Mouse (Mus musculus) cerebellum, adult 11 months (tissue): ENCODE data around the gene Mak.
"Not testable (repeated sequence)": the region's sequence is repeated elsewhere in the genome, so short reads cannot be mapped to it uniquely, and the experiment has no call there.

Experiments used
- DNase-seq: peaks from one replicate; pipeline ENCODE4 v3.0.0; 2022

Gene Mak

DNA sequence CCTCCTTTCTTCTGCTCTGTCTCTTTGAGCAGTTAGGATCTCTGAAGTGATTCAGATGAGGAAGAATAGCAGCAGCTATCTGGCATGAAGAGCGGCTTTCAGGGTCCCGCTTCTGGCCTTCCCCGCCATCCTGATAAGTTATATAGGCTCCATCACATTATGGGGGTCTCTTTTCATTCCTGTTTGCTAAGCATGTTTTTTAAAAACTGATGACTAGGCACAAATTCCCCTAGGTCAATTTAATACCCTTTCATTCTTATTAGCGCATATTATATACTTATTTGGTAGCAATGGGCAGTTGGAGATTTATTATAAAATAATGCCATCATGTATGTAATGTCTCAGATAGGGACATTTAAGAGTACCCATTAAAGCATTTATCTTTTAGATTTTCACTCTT lies 11.9 kb downstream of the Mak start:
- no peak for DNase-seq

DNA sequence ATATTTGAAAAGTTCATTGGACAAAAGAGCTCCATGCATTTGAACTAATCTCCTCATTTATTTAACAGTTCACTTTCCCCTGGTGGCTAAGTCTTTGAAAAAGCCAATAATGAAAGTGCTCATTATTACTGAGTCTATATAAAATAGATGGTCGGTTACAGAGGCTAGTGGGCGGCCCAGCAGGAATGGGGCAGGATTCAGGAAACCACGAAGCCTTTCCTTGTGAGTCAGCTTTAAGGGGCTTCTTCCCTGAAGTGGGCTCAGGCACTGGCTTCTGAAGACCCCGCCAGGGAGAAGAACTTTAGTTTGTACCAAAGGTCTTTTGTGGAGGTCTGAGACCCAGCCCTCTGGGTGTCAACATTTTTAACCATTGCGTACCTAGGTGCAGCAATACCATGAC lies 27.5 kb downstream of the Mak start:
- no peak for DNase-seq

DNA sequence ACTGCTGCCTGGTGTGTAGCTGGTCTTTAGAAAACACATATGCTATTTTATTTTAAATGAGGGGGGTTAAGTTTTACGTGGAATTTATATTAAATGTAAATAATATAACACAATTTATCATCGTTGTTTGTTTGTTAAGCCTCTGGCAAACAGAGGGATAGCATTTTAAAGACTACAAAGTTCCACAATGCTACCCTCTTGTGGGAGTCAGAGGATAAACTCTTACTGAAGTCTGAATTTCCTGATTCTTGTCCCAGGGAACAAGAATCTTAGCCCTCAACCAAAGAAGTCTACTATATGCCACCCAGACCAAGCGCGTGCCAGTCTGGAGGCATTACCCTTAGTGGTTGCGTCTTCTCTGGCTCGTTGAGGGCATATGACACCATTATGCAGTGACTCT lies 32.2 kb downstream of the Mak start:
- no peak for DNase-seq

DNA sequence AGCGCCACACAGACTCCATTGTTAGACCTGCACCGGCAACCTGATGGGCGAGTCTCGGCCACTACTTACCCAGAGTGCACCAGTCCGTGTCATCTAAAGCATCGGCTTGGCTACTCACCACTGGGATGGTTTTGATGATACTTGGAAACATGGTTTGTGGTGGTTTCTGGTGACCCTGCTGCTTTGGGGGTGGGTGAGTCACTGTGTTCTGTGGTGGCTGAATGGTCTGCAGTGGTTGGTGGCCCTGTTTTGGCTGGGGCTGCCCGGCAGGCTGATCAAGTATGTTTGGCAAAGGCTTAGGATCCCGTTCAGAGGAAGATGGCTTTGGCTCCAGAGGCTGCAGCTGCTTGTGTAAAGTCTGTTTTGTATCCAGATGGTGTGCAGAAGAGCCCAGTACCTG lies 33.6 kb downstream of the Mak start:
- no peak for DNase-seq

DNA sequence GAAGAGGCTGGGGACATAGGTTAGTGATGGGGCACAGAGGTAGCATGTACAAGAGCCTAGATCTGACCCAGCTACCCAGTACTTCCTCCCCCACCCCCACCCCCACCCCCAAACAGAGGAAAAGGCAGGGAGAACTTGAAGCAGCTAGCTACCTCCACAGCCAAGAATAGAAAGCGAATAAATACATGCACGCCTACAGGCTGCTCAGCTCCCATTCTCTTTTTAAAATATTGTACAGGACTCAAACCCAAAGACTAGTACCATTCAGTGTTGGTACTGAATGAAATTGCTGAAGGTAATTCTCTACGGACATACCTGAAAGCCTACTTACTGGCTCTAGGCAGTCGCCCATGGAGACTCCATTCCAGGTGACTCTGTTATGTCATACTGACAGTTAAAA lies 37.0 kb downstream of the Mak start:
- DNase-seq, result no peak

DNA sequence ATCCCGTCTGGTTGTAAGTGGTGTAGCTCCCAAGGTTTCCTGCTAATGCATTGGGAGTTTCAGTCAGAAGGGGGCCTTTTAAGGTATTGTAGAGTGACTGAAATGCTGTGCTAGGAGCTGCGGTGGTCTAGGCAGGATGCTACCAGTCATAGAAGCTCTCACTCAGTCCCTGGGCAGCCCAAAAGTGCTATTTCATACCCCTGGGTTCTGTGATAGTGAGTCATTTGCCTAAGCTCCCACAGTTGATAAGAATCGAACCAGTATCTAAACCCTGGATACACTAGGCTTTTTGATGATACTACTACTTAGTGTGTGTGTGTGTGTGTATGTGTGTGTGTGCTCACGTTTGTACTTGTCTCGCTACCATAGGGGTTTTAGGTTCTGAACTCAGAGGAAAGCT lies 49.4 kb downstream of the Mak start:
- no peak for DNase-seq

DNA sequence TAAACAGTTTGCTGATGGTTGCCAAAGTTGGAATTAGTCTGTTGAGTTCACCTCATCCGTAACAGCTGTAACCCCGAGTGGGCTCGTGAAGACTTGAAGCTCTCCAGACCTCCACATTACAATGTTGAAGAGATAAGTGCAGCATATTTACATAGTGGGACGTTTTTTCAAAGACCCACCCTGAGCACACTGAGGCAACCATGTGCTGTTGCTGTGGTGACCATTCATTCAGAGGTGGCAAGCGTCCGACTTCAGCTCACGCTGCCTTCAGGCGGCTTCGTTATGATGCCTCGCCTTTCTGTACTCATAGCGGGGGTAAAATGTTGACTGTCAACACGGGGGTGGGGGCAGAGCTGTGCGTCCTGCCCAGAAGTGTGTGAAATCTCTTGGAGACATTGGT lies 57.4 kb downstream of the Mak start:
- no peak for DNase-seq

DNA sequence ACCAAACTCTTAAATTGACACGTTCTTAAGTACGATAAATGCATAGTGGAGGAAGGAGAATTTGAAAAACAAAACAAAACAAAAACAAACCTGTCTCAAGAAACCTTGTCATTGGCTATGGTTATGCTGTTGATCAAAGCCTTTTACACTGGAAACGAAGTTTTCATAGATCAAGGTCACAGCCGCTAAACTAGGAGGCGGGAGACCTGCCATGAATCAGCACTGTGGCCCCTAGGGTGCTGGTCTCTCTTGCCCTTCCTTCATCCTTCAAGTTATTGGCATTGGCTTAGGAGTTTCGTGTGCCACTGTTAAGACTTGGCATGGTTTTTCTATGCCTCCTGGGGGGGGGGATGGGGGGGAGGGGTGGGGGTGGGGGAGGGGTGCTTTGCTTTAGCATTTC lies 57.9 kb downstream of the Mak start:
- no peak for DNase-seq

DNA sequence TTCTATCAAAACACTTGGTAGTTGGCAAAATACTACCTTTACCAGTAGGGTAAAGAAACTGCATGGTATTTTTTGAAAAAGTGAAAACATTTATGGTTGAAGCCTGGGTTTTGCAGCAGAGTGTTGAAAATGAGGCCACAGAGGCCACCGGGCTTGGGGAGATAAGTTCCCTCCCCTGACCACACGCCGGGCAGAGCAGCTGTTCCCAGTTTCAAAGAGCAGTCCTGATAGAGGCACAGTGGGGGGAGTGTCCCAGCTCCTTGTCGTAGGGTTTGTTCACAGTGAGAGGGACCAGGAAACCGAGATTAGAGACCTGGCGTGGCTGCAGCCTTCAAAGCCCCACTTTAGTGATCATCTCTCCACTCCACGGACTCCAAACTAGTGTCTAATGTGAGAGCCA lies 59.0 kb downstream of the Mak start:
- no peak for DNase-seq

DNA sequence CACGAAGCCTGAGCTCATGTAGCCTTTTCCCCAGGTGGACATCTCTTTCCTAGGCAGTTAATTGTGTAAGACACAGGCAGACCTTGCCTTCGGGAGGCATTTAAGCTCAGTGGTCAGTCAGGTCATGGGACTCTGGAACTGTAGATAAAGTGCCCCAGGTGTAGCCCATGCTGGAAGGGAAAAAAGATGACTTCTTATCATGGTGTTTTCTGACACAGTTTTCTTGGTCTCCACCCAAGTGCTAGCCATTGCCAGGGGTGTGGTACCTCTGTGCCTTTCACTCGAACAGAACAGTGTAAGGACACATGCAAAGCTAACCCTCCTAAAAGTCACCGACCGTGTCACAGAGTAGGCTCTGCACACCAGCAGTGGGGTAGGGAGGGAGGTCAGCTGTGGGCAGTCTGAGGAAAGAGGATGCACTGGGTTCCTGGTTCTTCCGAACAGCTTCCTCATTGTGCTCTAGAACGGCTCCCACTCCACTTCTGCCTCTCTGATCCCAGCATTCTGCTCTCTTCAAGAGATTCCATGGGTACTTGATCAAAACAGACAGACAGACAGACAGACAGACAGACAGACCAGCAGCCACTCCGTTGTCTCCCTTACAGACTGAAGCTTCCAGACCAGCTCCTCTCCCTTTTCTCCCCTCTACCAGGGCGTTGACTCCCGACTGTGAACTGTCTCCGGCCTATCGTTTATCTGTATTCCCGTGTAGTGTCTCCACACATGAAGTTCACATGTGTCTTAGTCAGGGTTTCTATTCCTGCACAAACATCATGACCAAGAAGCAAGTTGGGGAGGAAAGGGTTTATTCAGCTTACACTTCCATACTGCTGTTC lies 60.5 kb downstream of the Mak start:
- DNase-seq, result no peak

DNA sequence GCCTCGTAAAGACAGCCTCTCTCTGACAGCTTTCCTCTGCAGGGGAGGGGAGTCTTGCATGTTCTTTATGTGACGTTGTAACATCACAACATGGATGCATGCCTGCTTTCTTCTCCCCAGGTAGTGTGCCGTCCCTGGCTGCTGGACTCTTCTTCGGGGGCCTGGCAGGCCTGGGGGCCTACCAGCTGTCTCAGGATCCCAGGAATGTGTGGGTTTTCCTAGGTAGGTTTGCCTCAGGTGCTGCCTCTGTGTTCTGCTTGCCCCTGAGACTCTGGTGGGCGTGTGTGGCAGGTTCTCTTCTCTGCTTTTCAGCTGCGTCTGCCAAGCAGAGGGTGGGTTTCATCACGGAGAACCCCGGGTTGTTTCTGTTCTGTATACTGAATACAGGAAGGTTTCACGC lies 61.3 kb downstream of the Mak start:
- DNase-seq, result no peak

DNA sequence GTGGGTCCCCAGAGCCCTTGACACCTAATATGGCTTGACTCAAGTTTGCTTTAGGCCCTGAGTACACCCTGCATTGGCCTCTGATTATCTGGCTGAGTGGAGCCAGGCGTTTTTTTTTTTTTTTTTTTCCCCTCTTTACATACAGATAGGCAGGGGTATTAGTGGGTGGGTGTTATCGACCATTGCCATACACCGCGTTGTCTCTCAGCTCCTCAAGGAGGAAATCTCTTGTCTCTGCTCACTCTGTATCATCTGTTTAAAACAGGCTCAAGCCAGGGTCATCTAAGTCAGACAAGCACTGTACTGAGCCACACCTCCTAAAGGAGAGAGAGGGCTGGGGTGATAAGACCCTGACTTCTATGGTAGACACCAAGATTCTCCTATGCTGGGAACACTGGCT lies 61.7 kb downstream of the Mak start:
- DNase-seq, result no peak

DNA sequence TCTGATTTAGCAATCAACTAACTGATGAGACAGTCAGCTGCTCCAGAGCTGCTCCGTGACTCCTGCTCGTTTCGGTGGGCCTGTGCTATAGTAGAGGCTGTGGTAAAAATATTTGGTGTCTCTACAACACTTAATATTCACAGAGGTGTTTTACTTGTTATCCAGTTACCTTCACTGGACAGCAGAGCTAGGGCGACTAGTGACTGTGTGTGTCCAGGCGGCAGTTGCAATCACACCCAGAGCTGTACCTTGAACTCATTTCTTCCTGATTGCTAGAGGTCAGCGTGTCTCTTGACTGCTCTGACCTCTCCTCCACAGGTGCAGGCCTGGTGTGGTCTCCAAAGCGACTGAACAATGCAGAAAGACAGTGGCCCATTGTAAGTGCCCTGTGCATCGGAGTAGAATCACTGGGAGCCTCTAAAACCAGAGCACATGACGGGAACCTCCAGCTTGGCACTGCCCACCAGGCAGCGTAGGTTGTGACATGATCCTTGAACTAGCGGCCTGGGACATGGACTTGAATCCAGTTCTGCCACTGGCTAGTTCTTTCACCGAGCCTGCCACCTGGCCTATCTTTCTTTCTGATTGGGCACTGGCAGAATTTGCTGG lies 62.6 kb downstream of the Mak start:
- no peak for DNase-seq

DNA sequence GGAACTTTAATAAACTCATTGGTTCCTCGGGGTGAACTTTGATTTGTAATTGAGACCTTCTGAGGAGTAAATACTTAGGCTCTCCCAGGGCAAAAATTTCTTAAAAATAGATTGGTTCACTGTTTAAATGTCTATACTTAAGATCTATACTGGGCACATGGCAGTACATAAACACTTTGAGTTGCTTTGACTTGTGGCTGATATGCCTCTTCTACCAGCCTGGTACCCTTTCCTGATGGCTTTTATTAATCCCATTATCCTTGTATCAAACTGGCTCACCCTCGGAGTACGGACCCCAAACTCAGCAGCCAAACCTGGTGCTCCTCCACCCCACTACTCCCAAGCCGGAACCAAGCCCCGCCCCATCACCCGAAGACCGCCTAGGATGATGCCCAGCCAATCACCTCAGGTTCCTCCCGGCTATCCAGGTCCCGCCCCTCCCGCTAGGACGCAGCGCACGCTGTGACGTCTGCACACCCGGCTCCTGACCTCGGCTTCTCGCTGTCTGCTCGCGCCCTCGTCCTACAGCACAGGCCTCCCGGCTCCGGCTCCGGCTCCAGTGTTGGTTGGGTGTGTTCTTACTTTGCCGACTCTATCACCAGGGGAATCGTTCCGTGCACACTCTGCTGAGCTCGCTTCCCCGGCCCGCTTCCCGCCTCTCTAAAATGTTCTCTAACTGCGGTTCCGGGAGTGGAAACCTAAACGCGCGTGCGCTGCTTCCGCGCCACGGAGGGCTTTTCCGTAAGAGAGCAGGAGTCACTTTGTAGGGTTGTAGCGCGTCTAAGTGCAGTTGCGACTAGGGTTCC lies 63.5 kb downstream of the Mak start, which contains the start of gene Tmem14c:
Gene Tmem14c, plus strand, starts transcription at position 464 of the 806 bp plus-strand sequence.
- peak; percentile 91 for DNase-seq

DNA sequence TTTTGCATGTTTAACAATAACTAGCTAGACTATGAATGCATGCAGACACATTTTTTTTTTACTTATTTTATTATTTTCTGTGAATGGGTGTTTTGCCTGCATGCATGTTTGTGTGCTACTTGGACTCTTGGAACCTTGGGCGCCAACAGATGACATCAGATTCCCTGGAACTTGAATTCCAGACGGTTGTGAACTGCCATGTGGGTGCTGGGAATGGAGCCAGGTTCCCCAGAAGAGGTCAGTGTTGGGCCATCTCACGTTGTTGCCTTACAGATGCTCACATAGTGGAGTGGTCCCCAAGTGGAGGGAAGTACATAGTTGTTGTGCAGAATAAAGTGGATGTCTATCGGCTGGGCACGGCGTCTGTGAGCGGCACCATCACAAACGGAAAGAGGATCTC lies 70.6 kb downstream of the Mak start:
- DNase-seq, result no peak

DNA sequence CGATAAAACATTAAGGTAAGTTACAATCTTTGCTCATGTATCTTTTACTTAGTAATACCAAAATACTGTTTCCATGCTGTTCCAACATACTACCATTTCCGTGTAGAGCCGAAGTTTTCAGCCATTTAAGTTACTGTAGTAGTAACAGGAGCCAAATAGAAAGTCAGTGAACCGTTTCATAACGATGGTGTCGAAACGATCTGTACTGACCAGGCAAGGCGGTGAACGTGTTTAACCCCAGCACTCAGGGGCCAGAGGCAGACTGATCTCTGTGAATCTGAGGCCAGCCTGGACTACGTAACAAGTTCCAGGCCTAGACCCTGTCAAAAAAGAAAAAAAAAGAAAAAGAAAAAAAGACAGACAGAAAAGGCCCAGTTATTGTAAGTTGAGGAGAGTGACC lies 71.2 kb downstream of the Mak start:
- no peak for DNase-seq

DNA sequence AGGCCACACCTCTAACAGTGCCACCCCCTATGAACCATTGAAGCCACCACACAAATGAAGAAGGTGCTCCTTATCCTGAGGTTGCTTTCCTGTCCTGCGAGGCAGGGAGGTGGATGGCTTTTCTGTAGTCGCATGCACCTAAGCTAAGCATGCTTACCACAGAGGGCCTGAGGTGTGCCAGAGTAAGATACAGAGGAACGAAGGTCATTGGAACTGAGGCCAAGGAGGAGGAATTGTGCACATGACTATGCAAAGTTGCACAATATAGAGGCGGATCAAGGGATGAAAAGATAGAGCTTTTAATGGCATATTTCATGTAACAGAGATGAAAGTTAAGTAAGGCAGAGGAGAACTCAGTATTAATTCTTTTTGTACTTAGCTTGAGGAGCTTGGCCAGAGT lies 73.3 kb downstream of the Mak start:
- DNase-seq, result no peak

DNA sequence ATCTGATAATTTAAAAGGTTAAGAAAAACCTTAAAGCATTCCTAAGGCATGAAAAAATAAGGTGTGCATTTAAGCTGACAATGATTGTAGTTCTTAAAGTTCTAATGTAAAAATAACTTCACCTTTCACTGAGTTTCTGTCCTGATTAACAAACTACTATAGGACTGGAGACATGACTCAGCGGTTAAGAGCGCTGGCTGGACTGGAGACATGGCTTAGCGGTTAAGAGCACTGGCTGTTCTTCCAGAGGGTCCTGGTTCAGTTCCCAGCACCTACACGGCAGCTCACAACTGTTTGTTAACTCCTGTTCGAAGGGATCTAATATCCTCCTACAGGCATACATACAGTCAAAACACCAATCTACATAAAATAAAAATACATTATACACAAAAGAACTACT lies 77.5 kb downstream of the Mak start:
- DNase-seq, result no peak

DNA sequence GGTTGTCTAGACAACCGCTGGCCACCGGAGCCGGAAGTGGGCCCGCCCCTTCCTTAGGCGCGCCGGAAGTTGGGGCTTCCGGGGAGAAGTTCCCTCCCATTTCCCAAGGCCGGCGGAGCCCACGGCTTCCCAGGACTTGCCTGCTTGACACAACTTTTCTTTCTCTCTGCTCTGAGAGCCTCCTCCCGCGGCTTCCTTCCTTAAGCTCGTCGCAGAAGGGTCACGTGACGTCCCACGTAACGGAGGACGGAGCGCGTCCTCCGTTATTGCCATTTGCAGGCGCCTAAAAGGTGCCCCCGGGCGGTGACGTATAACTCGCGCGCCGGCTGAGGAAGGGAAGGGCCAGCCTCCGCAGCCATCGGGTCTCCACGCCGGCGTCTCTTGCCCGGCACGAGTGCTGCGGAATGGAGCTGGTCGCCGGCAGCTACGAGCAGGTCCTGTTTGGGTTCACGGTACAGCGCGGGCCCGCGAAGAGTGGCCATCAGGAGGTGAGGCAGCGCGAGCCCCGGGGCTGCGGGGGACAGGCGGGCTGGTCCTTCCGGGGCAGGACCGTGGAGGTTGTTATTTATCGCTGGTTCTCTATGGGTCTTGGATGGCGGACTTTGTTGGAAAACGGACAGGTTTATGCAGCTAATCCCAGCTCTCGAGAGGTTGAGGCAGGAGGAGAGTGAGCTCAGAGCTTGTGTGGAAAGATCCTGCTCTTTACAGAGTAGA lies 78.4 kb downstream of the Mak start, which contains the start of gene Pak1ip1:
Gene Pak1ip1, plus strand, starts transcription at position 98 of the 714 bp plus-strand sequence.
- peak; percentile 89 for DNase-seq

DNA sequence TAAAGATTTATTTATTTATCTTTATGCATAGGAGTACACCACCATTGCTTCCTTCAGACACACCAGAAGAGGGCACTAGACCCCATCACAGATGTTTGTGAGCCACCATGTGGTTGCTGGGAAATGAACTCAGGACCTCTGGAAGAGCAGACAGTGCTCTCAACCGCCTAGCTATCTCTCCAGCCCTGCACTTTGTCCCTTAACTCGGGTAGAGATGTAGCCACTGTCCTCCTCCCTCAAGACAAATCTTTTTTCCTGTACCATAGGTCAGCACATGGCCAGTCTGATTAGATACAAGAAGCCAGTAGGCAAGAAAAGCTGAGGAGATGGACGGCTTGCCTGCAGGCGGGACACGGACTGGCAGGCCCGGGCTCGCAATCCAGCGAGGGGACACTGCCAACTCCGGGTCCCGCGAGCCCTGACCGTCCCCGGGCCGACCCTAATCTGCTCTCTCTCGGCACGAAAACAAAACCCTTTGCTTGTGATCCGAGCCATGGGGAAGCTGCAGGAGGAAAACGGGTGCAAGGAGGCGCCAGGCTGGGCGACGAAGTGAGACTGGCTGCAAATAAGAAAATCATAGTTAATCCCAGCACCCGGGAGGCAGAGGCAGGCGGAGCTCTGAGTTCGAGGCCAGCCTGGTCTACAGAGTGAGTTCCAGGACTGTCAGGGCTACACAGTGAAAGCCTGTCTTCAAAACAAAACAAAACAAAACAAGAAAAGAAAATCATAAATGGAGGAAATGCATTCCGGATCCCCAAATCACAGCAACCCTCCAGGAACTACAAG lies 79.2 kb downstream of the Mak start:
- DNase-seq, result peak; percentile 23

DNA sequence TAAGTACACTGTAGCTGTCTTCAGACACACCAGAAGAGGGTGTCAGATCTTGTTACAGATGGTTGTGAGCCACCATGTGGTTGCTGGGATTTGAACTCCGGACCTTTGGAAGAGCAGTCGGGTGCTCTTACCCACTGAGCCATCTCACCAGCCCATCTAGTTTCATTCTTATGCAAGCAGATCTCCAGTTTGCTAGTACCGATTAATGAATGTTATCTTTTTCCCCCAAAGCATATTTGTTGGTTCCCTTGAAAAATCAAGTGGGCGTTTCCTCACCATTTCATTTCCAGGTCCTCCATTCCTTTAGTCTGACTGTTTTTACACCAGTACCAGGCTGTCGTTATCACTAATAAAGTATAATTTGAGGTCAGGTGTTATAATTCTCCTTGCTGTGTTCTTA lies 81.0 kb downstream of the Mak start:
- not testable (repeated sequence) for DNase-seq
